Mouse (Mus musculus) liver, embryonic 14.5 days (tissue): Measurements from ENCODE around the gene Wnt3a. TPM values are rescaled to one million over a fixed set of nuclear protein-coding genes. Genes with fewer than 3 reads are reported as not detected.

Experiments
- ATAC-seq: fragments of 200-750 bp; cut with Nextera tagmentation; 2 replicates; pipeline ENCODE4 v1.8.0; 2017; ENCODE audit warnings: moderate number of reproducible peaks, mild to moderate bottlenecking, moderate library complexity; ENCODE audit not compliant: insufficient read depth
- DNase-seq, 3 experiments: peaks; one replicate each; pipeline ENCODE4 v3.0.0-alpha.2; 2012 to 2013; ENCODE audit warnings: low read depth in 3 of 3, low spot score in 3 of 3
- H3K27ac ChIP-seq: fragments of 300-500 bp; sonication (generic); 2 replicates; pipeline ENCODE4 v1.5.1; 2014; ENCODE audit warnings: moderate library complexity, mild to moderate bottlenecking, control low read depth, inconsistent platforms
- H3K27me3 ChIP-seq: fragments of 300-500 bp; sonication (generic); 2 replicates; pipeline ENCODE4 v1.6.1; 2014; ENCODE audit warnings: mild to moderate bottlenecking, low read length, moderate library complexity; ENCODE audit not compliant: control insufficient read depth, insufficient read depth
- H3K36me3 ChIP-seq: fragments of 300-500 bp; sonication (generic); replicated peaks from 2 replicates; pipeline ENCODE4 v1.6.1; 2014; ENCODE audit warnings: low read depth; ENCODE audit not compliant: control insufficient read depth, insufficient read depth
- H3K4me1 ChIP-seq, 2 experiments: fragments of 200-500 bp in 1 of 2; fragments of 300-500 bp in 1 of 2; sonication (generic) in 1 of 2; replicated peaks; 2 replicates each; pipeline ENCODE4 v1.6.1; 2012 to 2014; ENCODE audit warnings: antibody characterized with exemption in 1 of 2, inconsistent platforms in 1 of 2, low read length in 1 of 2; ENCODE audit not compliant: control insufficient read depth in 2 of 2, insufficient read depth in 2 of 2
- H3K4me2 ChIP-seq: fragments of 300-500 bp; sonication (generic); 2 replicates; pipeline ENCODE4 v1.6.1; 2014; ENCODE audit warnings: low read depth, mild to moderate bottlenecking, control low read depth, moderate library complexity
- H3K4me3 ChIP-seq, 2 experiments: fragments of 200-500 bp in 1 of 2; fragments of 300-500 bp in 1 of 2; sonication (generic) in 1 of 2; 2 replicates each; pipeline ENCODE4 v1.5.1; 2012 to 2014; ENCODE audit warnings: low read depth in 2 of 2, low read length in 2 of 2, mild to moderate bottlenecking in 2 of 2, control low read depth in 1 of 2, inconsistent platforms in 1 of 2, moderate library complexity in 1 of 2; ENCODE audit not compliant: insufficient read depth in 1 of 2
- H3K9ac ChIP-seq: fragments of 300-500 bp; sonication (generic); replicated peaks from 2 replicates; pipeline ENCODE4 v1.6.1; 2014; ENCODE audit warnings: mild to moderate bottlenecking, control low read depth, moderate library complexity
- H3K9me3 ChIP-seq: fragments of 300-500 bp; sonication (generic); 2 replicates; pipeline ENCODE4 v1.6.1; 2016; ENCODE audit warnings: low read length, mixed read lengths; ENCODE audit not compliant: control insufficient read depth
- CTCF ChIP-seq: IDR thresholded peaks from 2 replicates; pipeline ENCODE4 v1.5.1; 2016; ENCODE audit warnings: antibody characterized with exemption, low read depth, control low read depth
- EP300 ChIP-seq: IDR thresholded peaks from 2 replicates; pipeline ENCODE4 v1.6.1; 2016; ENCODE audit warnings: antibody characterized with exemption, low read depth
- WGBS: fragments of 180-500 bp; shearing (Covaris S2); extraction: QIAGEN DNeasy Blood & Tissue Kit; methylation state at CpG from one replicate; pipeline ENCODE4 v1.1.7; 2014; ENCODE audit not compliant: insufficient replicate concordance; 5-methylcytosine and 5-hydroxymethylcytosine counted together
- polyA plus RNA-seq, 2 experiments: library from polyadenylated mRNA; depleted of rRNA in 1 of 2; stranded (reverse) in 1 of 2; unstranded in 1 of 2; fragments of >200 nt; fragmentation: Nextera tagmentation in 1 of 2; extraction: Ambion mirVana in 1 of 2; gene quantifications; 2 replicates each; pipeline versions ENCODE4 v1.2.1 to v1.2.3; 2012 to 2014

The Wnt3a gene
- polyA plus RNA-seq, 2 experiments, result 0.01 TPM; not detected in 1

DNA sequence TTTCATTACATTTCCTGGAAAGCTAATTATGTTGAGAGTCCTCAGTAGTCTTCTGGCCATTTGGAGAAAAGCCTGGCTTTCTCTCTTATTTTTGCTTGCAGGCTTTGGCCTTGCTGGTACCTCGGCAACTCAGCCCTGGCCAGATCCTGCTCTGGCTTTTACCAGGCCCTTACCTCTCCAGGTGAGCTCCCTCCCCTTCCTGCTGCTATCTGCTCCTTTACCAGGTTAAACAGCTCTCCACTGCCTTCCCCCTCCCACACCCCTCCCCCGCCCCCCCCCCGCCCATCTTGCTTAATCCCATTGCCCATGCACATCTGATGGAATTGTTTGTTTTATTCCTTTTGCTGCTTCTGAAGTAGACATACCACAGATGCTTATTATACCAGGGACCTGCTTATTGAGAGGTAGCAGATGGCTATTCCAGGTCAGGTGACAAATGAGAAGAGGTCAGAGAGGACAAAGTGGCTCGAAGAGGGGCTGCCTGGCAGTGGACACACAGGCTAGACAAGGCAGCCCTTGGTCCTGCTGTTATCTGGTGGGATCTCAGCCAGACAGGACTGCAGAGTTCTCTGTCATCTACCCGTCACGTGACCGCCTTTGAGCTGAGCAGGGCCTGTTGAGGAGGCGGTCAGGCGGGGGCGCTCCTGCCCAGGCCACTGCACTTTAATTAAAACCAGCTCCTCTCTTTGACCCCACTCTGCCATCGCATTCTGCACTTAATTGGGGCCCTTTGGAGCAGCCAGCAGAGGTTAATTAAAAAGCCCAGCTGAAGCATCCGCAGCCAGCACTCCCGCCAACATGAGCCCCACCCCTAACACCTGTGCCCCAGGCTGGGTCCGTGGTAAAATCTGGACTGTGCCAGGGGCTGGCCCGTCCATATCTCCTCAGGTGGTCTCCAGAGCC is 51.8 kb downstream of the Wnt3a start:
- H3K27ac ChIP-seq, result no peak overlapping the region
- peaks cover 22% of the 10 kb centered on the region for H3K27me3 ChIP-seq
- TF ChIP-seq CTCF, result peak; percentile 84
- no peak for TF ChIP-seq EP300
- H3K9me3 ChIP-seq, result no peaks in the 10 kb centered on the region
- no peaks in the 10 kb centered on the region for H3K36me3 ChIP-seq
- no peaks in the 10 kb centered on the region for H3K4me1 ChIP-seq
- 4% methylated on average over 14 of the region's 15 CpGs for WGBS
- no peak overlapping the region for H3K4me2 ChIP-seq
- H3K9ac ChIP-seq, result no peak overlapping the region
- H3K4me3 ChIP-seq, result no peak overlapping the region
- peak; percentile 70 for ATAC-seq
- peak in 1 of 3 experiments; percentile 50 for DNase-seq

DNA sequence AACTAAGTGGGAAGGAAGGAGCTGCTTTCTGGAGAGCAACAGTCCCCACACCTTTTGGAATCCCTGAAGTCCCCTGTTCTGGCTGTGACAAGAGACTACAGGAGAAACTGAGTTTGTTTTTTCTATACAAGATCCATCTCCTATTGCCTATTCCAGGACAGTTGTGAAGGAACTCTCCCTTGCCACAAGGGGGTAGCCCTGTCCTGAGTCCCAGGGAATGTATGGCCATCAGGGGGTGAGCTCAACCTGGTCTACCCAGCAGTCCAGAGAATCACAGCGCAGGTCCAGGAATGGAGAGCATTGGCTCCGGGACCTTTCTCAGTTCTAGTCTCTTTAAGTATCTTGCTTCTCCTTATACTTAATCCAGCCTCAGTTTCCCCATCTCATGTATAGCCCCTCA is 57.8 kb downstream of the Wnt3a start:
- WGBS, result 59% methylated on average over 2 of the region's 2 CpGs

DNA sequence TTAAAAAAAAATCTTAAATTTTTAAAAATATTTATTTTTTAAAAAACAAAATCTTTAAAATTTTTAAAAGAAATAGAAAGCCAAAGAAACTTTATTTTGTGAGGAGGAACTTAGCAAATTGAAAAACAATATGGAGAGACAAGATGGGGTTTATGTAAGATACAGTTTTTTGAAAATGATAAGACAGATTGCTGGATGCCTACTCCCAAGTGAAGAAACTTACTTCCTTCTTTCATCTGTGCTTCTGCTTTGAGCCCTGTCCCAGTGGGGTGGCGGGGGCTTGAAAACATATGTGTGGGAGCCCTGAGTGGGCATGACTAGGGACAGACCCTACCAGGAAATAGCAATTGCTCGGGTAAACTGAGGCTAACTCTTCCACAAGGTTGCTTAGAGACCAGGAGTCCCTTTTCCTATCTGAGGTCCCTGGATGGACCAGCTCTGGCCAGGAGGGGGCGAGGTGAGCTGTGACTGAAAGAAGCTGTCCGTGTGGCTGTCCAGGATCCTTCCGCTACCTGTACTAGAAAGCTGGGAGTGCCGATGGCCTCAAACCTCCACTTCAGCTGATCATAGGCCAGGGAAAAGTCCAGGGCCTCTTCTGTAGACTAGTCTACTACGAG is 60.3 kb downstream of the Wnt3a start:
- H3K27me3 ChIP-seq, result no peaks in the 10 kb centered on the region
- DNase-seq (peak in 1 of 3 experiments; percentile 49), ATAC-seq (no peak)
- H3K9me3 ChIP-seq, result no peaks in the 10 kb centered on the region
- TF ChIP-seq EP300 (no peak), CTCF (peak; percentile 93)
- 11% methylated on average over 7 of the region's 7 CpGs for WGBS
- peaks cover 18 to 30% of the 10 kb centered on the region in 2 experiments for H3K4me1 ChIP-seq
- H3K27ac ChIP-seq, result no peak overlapping the region
- H3K9ac ChIP-seq, result no peak overlapping the region
- no peak overlapping the region for H3K4me3 ChIP-seq
- H3K4me2 ChIP-seq, result no peak overlapping the region
- H3K36me3 ChIP-seq, result no peaks in the 10 kb centered on the region

More for the DNA sequence above, 57.8 kb downstream of the Wnt3a start:
- no peak overlapping the region for H3K9ac ChIP-seq
- DNase-seq (no peak), ATAC-seq (no peak)
- no peak overlapping the region for H3K27ac ChIP-seq
- no peaks in the 10 kb centered on the region for H3K9me3 ChIP-seq
- no peaks in the 10 kb centered on the region for H3K36me3 ChIP-seq
- TF ChIP-seq CTCF (peak; percentile 43), EP300 (no peak)
- H3K4me2 ChIP-seq, result no peak overlapping the region
- no peak overlapping the region for H3K4me3 ChIP-seq
- H3K4me1 ChIP-seq, result peaks cover 3 to 11% of the 10 kb centered on the region in 2 experiments; a peak in 3 of 4 replicates
- no peaks in the 10 kb centered on the region for H3K27me3 ChIP-seq

DNA sequence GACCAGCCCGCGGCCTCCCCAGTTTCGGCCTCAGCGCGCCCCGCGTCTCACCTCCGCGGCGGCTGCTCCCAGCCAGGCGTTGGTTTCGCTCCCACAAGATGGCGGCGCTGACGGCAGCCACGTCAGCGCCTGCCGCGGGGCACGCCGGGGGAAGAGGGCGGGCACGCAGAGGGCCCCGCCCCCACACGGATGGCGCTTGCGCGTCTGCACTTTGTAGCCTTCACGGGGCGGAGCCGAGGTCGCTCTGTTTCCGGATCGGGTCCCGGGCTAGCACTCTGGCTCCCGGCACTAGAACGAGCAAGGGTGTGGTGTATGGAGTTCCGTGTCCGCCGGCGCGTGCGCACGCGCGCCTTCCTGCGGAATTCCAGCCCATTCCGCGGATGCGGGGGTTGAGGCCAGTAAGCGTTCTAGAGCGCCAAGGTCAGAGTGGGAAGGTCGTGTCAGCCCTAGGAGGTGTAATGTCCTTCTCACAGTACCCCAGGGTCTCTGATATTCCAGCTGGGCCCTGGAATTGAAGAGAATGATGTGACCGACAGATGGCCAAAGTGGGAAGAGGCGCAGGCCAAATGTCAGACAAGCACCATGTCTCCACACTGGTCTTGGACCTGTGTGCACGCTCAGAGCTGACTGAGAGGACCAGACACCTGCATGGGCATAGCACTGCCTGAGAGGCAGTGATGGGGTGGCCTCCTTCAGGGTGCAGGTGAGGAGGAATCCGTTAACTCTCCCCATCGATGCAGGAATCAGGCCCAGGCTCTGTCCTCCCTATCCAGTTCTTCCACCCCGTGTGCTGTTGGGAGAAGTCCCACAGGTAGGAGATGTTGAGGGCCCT is 62.2 kb downstream of the Wnt3a start, which contains the start of gene Arf1:
Gene Arf1 (minus strand): TSS at position 149 of the 832 bp plus-strand sequence.
- Histone ChIP-seq H3K9me3 (no peaks in the 10 kb centered on the region), H3K4me1 (peaks cover 31 to 40% of the 10 kb centered on the region in 2 experiments), H3K36me3 (peaks cover 5% of the 10 kb centered on the region), H3K9ac (peak within 1 kb of the TSS; percentile 100), H3K4me3 (peak within 1 kb of the TSS; percentile 93 to 100), H3K4me2 (peak within 1 kb of the TSS; percentile 97), H3K27me3 (no peaks in the 10 kb centered on the region), H3K27ac (peak within 1 kb of the TSS; percentile 83)
- 3% methylated on average over 59 of the region's 59 CpGs for WGBS
- TF ChIP-seq CTCF (no peak), EP300 (no peak)
- DNase-seq (peak; percentile 91 to 93 (median 91)), ATAC-seq (peak; percentile 94)
